Mouse (Mus musculus): ENCODE measurements around the gene Tango6. TPM values are rescaled to one million over a fixed set of nuclear protein-coding genes. Genes with fewer than 3 reads are reported as not detected.
A peak's percentile ranks its signal among the peaks of the same experiment; 100 is the strongest.
"Not testable (repeated sequence)": the region's sequence is repeated elsewhere in the genome, so short reads cannot be mapped to it uniquely, and the experiment has no call there.

Gene Tango6
- polyA plus RNA-seq, 1 experiment from 2014 or later, result 3.4 TPM

- no peak for ATAC-seq (ENCODE audit: low read depth)
- no peak overlapping the region for H3K4me3 ChIP-seq (ENCODE audit: low read depth, low read length)
- H3K9ac ChIP-seq (ENCODE audit: low read depth, low read length), result no peak overlapping the region
- no peak overlapping the region for H3K4me2 ChIP-seq (ENCODE audit: low read depth, low read length)
- WGBS (ENCODE audit: insufficient replicate concordance), result 73% methylated on average over 3 of the region's 3 CpGs
- H3K27me3 ChIP-seq (ENCODE audit: control insufficient read depth, insufficient read depth, low read depth, low read length), result no peaks in the 10 kb centered on the region
- no peak overlapping the region for H3K27ac ChIP-seq (ENCODE audit: low read length)
- H3K36me3 ChIP-seq (ENCODE audit: control insufficient read depth, insufficient read depth), result no peaks in the 10 kb centered on the region
- no peaks in the 10 kb centered on the region; the same call in 1 of the 2 replicates for H3K4me1 ChIP-seq (ENCODE audit: control insufficient read depth, low read depth, low read length)
- H3K9me3 ChIP-seq (replicated peaks; ENCODE audit: control insufficient read depth, low read length), result no peaks in the 10 kb centered on the region
These were observed 89.6 kb downstream of the Tango6 start for GRCm38 (mm10) chr8:106772501-106772900.

- no peaks in the 10 kb centered on the region; the same call in 1 of the 2 replicates for H3K4me1 ChIP-seq (ENCODE audit: control insufficient read depth, low read depth, low read length)
- ATAC-seq (ENCODE audit: low read depth), result no peak
- H3K27ac ChIP-seq (ENCODE audit: low read length), result no peak overlapping the region
These were observed 91.9 kb downstream of the Tango6 start for GRCm38 (mm10) chr8:106774567-106775320.

GRCm38 (mm10) chr8:106789623-106790022 lies 106.8 kb downstream of the Tango6 start:
- ATAC-seq (ENCODE audit: low read depth), result no peak
- Histone ChIP-seq H3K27me3 (ENCODE audit: control insufficient read depth, insufficient read depth, low read depth, low read length) (no peaks in the 10 kb centered on the region), H3K36me3 (ENCODE audit: control insufficient read depth, insufficient read depth) (no peaks in the 10 kb centered on the region), H3K9me3 (replicated peaks; ENCODE audit: control insufficient read depth, low read length) (no peaks in the 10 kb centered on the region), H3K4me3 (ENCODE audit: low read depth, low read length) (no peak overlapping the region), H3K4me1 (ENCODE audit: control insufficient read depth, low read depth, low read length) (no peaks in the 10 kb centered on the region), H3K9ac (ENCODE audit: low read depth, low read length) (no peak overlapping the region), H3K27ac (ENCODE audit: low read length) (no peak overlapping the region), H3K4me2 (ENCODE audit: low read depth, low read length) (no peak overlapping the region)
- 62% methylated on average over 4 of the region's 4 CpGs for WGBS (ENCODE audit: insufficient replicate concordance)

More at GRCm38 (mm10) chr8:106774567-106775320, 91.9 kb downstream of the Tango6 start:
- H3K36me3 ChIP-seq (ENCODE audit: control insufficient read depth, insufficient read depth), result no peaks in the 10 kb centered on the region
- no peak overlapping the region for H3K4me3 ChIP-seq (ENCODE audit: low read depth, low read length)
- WGBS (ENCODE audit: insufficient replicate concordance), result 68% methylated on average over 8 of the region's 8 CpGs
- no peak overlapping the region for H3K4me2 ChIP-seq (ENCODE audit: low read depth, low read length)
- H3K27me3 ChIP-seq (ENCODE audit: control insufficient read depth, insufficient read depth, low read depth, low read length), result no peaks in the 10 kb centered on the region
- no peak overlapping the region for H3K9ac ChIP-seq (ENCODE audit: low read depth, low read length)
- no peaks in the 10 kb centered on the region for H3K9me3 ChIP-seq (replicated peaks; ENCODE audit: control insufficient read depth, low read length)

GRCm38 (mm10) chr8:106794820-106795219 lies 112.0 kb downstream of the Tango6 start:
- WGBS (ENCODE audit: insufficient replicate concordance), result 81% methylated on average over 2 of the region's 2 CpGs
- no peak overlapping the region for H3K4me2 ChIP-seq (ENCODE audit: low read depth, low read length)
- H3K9ac ChIP-seq (ENCODE audit: low read depth, low read length), result no peak overlapping the region

GRCm38 (mm10) chr8:106799821-106800220 lies 117.0 kb downstream of the Tango6 start:
- 49% methylated on average over 1 of the region's 1 CpGs for WGBS (ENCODE audit: insufficient replicate concordance)
- Histone ChIP-seq H3K9me3 (replicated peaks; ENCODE audit: control insufficient read depth, low read length) (no peaks in the 10 kb centered on the region), H3K4me1 (ENCODE audit: control insufficient read depth, low read depth, low read length) (peaks cover 5% of the 10 kb centered on the region), H3K27me3 (ENCODE audit: control insufficient read depth, insufficient read depth, low read depth, low read length) (no peaks in the 10 kb centered on the region), H3K27ac (ENCODE audit: low read length) (no peak overlapping the region), H3K4me2 (ENCODE audit: low read depth, low read length) (no peak overlapping the region), H3K36me3 (ENCODE audit: control insufficient read depth, insufficient read depth) (no peaks in the 10 kb centered on the region), H3K4me3 (ENCODE audit: low read depth, low read length) (no peak overlapping the region), H3K9ac (ENCODE audit: low read depth, low read length) (no peak overlapping the region)
- no peak for ATAC-seq (ENCODE audit: low read depth)

More at GRCm38 (mm10) chr8:106794820-106795219, 112.0 kb downstream of the Tango6 start:
- Histone ChIP-seq H3K9me3 (replicated peaks; ENCODE audit: control insufficient read depth, low read length) (no peaks in the 10 kb centered on the region), H3K27me3 (ENCODE audit: control insufficient read depth, insufficient read depth, low read depth, low read length) (no peaks in the 10 kb centered on the region), H3K4me1 (ENCODE audit: control insufficient read depth, low read depth, low read length) (no peaks in the 10 kb centered on the region), H3K36me3 (ENCODE audit: control insufficient read depth, insufficient read depth) (no peaks in the 10 kb centered on the region), H3K27ac (ENCODE audit: low read length) (no peak overlapping the region), H3K4me3 (ENCODE audit: low read depth, low read length) (no peak overlapping the region)
- no peak for ATAC-seq (ENCODE audit: low read depth)

GRCm38 (mm10) chr8:106801261-106801660 lies 118.4 kb downstream of the Tango6 start:
- Histone ChIP-seq H3K4me2 (ENCODE audit: low read depth, low read length) (no peak overlapping the region), H3K27me3 (ENCODE audit: control insufficient read depth, insufficient read depth, low read depth, low read length) (no peaks in the 10 kb centered on the region), H3K9me3 (replicated peaks; ENCODE audit: control insufficient read depth, low read length) (no peaks in the 10 kb centered on the region), H3K4me1 (ENCODE audit: control insufficient read depth, low read depth, low read length) (peaks cover 5% of the 10 kb centered on the region), H3K9ac (ENCODE audit: low read depth, low read length) (no peak overlapping the region), H3K4me3 (ENCODE audit: low read depth, low read length) (no peak overlapping the region), H3K27ac (ENCODE audit: low read length) (no peak overlapping the region), H3K36me3 (ENCODE audit: control insufficient read depth, insufficient read depth) (no peaks in the 10 kb centered on the region)
- no peak for ATAC-seq (ENCODE audit: low read depth)
- 77% methylated on average over 11 of the region's 11 CpGs for WGBS (ENCODE audit: insufficient replicate concordance)

GRCm38 (mm10) chr8:106802384-106803137 lies 119.7 kb downstream of the Tango6 start:
- peak; percentile 13; the same call in 1 of the 2 replicates for ATAC-seq (ENCODE audit: low read depth)
- not testable (repeated sequence) for H3K9me3 ChIP-seq (replicated peaks; ENCODE audit: control insufficient read depth, low read length); H3K4me2 ChIP-seq (ENCODE audit: low read depth, low read length); H3K4me3 ChIP-seq (ENCODE audit: low read depth, low read length); H3K36me3 ChIP-seq (ENCODE audit: control insufficient read depth, insufficient read depth); H3K9ac ChIP-seq (ENCODE audit: low read depth, low read length); H3K4me1 ChIP-seq (ENCODE audit: control insufficient read depth, low read depth, low read length); H3K27me3 ChIP-seq (ENCODE audit: control insufficient read depth, insufficient read depth, low read depth, low read length); H3K27ac ChIP-seq (ENCODE audit: low read length)
- 25% methylated on average over 12 of the region's 12 CpGs for WGBS (ENCODE audit: insufficient replicate concordance)

- Histone ChIP-seq H3K4me3 (ENCODE audit: low read depth, low read length) (no peak overlapping the region), H3K9me3 (replicated peaks; ENCODE audit: control insufficient read depth, low read length) (no peaks in the 10 kb centered on the region), H3K9ac (ENCODE audit: low read depth, low read length) (no peak overlapping the region), H3K4me1 (ENCODE audit: control insufficient read depth, low read depth, low read length) (peaks cover 5% of the 10 kb centered on the region), H3K36me3 (ENCODE audit: control insufficient read depth, insufficient read depth) (0 out of 2 replicates have a peak, but pooled peaks cover 2% of the 10 kb centered on the region), H3K27me3 (ENCODE audit: control insufficient read depth, insufficient read depth, low read depth, low read length) (no peaks in the 10 kb centered on the region), H3K4me2 (ENCODE audit: low read depth, low read length) (no peak overlapping the region), H3K27ac (ENCODE audit: low read length) (no peak overlapping the region)
- 69% methylated on average over 3 of the region's 3 CpGs for WGBS (ENCODE audit: insufficient replicate concordance)
- ATAC-seq (ENCODE audit: low read depth), result no peak
These were observed 123.0 kb downstream of the Tango6 start for GRCm38 (mm10) chr8:106805859-106806258.

GRCm38 (mm10) chr8:106807461-106807860 lies 124.6 kb downstream of the Tango6 start:
- no peak overlapping the region for H3K9ac ChIP-seq (ENCODE audit: low read depth, low read length)
- 80% methylated on average over 4 of the region's 4 CpGs for WGBS (ENCODE audit: insufficient replicate concordance)
- H3K4me3 ChIP-seq (ENCODE audit: low read depth, low read length), result no peak overlapping the region
- H3K4me2 ChIP-seq (ENCODE audit: low read depth, low read length), result no peak overlapping the region
- ATAC-seq (ENCODE audit: low read depth), result no peak
- H3K27me3 ChIP-seq (ENCODE audit: control insufficient read depth, insufficient read depth, low read depth, low read length), result no peaks in the 10 kb centered on the region
- no peaks in the 10 kb centered on the region for H3K9me3 ChIP-seq (replicated peaks; ENCODE audit: control insufficient read depth, low read length)
- H3K27ac ChIP-seq (ENCODE audit: low read length), result no peak overlapping the region
- no peaks in the 10 kb centered on the region for H3K4me1 ChIP-seq (ENCODE audit: control insufficient read depth, low read depth, low read length)
- 0 out of 2 replicates have a peak, but pooled peaks cover 2% of the 10 kb centered on the region for H3K36me3 ChIP-seq (ENCODE audit: control insufficient read depth, insufficient read depth)
